Mouse (Mus musculus) small intestine, adult 2 months (tissue): ENCODE data around the gene Clcn3. TPM values are rescaled to one million over a fixed set of nuclear protein-coding genes. Genes with fewer than 3 reads are reported as not detected.

Experiments
- H3K27ac ChIP-seq: fragments of 200-500 bp; 2 replicates; pipeline ENCODE4 v1.5.1; 2012; ENCODE audit warnings: low read depth, low read length, control low read depth, inconsistent platforms; ENCODE audit not compliant: insufficient read depth
- H3K27me3 ChIP-seq: fragments of 200-500 bp; 2 replicates; pipeline ENCODE4 v1.6.1; 2012; ENCODE audit warnings: mild to moderate bottlenecking, moderate library complexity, low read length, inconsistent platforms; ENCODE audit not compliant: control insufficient read depth, insufficient read depth
- H3K36me3 ChIP-seq: fragments of 200-500 bp; 2 replicates; pipeline ENCODE4 v1.6.1; 2012; ENCODE audit warnings: mild to moderate bottlenecking, low read length, control low read depth, inconsistent platforms; ENCODE audit not compliant: control insufficient read depth, insufficient read depth
- H3K4me1 ChIP-seq: fragments of 200-500 bp; 2 replicates; pipeline ENCODE4 v1.6.1; 2012; ENCODE audit warnings: low read length, inconsistent platforms, mixed read lengths; ENCODE audit not compliant: control insufficient read depth, insufficient read depth, insufficient read length
- H3K4me3 ChIP-seq: fragments of 200-500 bp; 2 replicates; pipeline ENCODE4 v1.5.1; 2012; ENCODE audit warnings: low read depth, mild to moderate bottlenecking, control low read depth, inconsistent platforms, low read length, moderate library complexity
- CTCF ChIP-seq: fragments of 200-500 bp; IDR thresholded peaks from 2 replicates; pipeline ENCODE4 v1.5.1; 2012; ENCODE audit warnings: low read depth, mild to moderate bottlenecking, control low read depth, inconsistent platforms, low read length, moderate library complexity, mixed read lengths; ENCODE audit not compliant: insufficient replicate concordance, insufficient read length; ENCODE audit errors: extremely low read depth
- POLR2A ChIP-seq: fragments of 200-500 bp; IDR thresholded peaks from 2 replicates; pipeline ENCODE4 v1.6.1; 2012; ENCODE audit warnings: low read depth, mild to moderate bottlenecking, control low read depth, inconsistent platforms, low read length, moderate library complexity
- WGBS: fragments of 180-500 bp; shearing (Covaris S2); methylation state at CpG from one replicate; pipeline ENCODE4 v1.1.7; 2018; 5-methylcytosine and 5-hydroxymethylcytosine counted together
- polyA plus RNA-seq: library from polyadenylated mRNA; depleted of rRNA; stranded (reverse); fragments of >200 nt; gene quantifications from 2 replicates; pipeline ENCODE4 v1.2.3, GENCODE M21; 2012

Gene Clcn3
- polyA plus RNA-seq, 1 experiment, result 9.3 TPM

DNA sequence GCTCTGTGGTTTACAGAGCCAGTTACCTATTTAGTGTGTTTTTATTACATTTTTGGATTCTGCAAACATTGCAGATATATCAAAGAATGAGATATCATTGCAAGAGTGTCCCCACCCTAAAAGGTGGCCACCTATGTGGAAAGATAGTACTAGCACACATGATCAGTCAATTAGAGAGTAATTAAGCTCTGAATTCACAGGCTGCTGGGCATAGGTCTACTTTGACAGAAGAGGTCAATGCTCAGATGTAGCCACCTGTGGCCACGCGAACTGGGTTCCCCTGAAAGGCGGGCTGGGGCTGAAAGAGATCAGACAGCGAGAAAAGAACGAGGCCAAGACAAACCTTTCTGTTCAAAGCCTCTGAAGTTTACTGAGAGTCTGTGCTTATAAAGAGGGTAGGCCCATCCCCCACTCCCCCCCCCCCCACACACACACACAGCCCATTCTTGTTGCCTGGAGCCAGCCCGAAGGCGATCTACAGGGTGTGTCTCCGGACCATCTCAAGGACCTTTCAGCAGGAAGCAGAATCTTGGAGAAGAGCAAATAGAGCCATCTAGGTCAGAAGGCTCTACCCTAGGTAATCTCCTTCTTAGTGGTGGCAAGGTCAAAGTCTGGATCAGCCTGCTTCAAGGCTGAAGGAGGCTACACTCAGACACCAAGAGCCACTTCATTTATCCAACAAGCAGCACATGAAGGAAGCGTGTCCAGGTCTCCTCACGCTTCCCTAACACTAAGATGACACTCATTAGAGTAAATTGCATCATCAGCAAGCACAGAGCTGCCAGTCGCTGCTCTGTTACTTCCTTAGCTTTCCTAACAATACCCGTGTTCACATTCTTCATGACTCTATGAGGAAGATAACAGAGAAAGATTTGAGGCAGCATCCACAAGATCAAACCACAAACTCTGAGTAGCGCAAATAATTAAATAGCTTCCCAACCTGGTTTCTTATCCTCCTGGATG lies 112.6 kb downstream of the Clcn3 start:
- TF ChIP-seq POLR2A, result no peak
- TF ChIP-seq CTCF, result no peak
- 56% methylated on average over 13 of the region's 13 CpGs for WGBS

DNA sequence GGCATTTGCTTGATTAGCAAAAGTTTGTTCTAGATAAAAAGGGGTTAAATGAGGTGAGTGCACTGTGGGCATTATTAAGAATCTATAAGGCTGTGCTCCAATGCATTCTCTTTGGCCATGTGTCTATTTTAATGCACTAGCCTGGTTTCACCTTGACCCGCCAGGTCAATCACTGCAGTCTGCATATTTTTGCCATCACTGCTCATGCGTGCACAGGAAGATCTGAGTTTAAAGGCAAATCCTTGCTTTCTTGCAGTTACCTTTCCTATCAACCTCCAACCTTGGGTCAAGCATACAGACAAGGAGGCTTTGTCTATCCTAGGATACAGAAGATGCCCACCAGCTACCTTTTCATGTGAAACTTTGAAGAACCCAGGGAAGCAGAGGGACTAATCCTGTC lies 113.3 kb downstream of the Clcn3 start:
- no peaks in the 10 kb centered on the region for H3K36me3 ChIP-seq
- H3K27me3 ChIP-seq, result no peaks in the 10 kb centered on the region
- TF ChIP-seq CTCF (no peak), POLR2A (no peak)
- 90% methylated on average over 2 of the region's 2 CpGs for WGBS
- H3K4me3 ChIP-seq, result no peak overlapping the region
- H3K4me1 ChIP-seq, result no peaks in the 10 kb centered on the region
- no peak overlapping the region for H3K27ac ChIP-seq

More for the DNA sequence above, 112.6 kb downstream of the Clcn3 start:
- Histone ChIP-seq H3K4me3 (no peak overlapping the region), H3K27ac (no peak overlapping the region), H3K4me1 (no peaks in the 10 kb centered on the region), H3K27me3 (no peaks in the 10 kb centered on the region), H3K36me3 (no peaks in the 10 kb centered on the region)

DNA sequence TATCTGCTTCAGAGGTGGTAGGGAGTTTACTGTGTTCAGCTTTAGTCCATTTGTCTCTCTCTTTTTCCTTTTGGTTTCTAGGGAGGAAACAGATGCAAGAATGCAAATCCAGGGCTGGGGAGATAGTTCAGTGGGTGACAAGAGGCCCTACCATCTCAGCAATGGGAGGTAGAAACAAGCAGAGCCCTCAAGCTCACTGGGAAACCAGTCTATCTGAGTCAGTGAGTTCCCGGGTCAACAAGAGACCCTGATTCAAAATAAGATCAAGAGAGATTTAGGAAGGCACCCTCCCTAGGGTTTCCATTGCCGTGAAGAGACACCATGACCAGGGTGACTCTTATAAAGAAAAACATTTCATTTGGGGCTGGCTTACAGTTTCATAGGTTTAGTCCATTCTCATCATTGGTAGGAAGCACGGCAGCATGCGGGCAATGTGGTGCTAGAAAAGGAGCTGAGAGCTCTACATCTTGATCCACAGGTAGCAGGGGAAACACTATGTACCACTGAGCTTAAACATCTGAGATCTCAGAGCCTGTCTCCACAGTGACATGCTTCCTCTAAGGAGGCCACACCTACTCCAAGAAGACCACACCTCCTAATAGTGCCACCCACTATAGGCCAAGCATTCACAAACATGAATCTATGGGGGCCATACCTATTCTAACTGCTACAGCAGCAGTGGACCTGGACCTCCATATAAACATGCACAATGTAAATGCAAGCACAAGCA lies 114.7 kb downstream of the Clcn3 start:
- no peak overlapping the region for H3K27ac ChIP-seq
- 91% methylated on average over 4 of the region's 4 CpGs for WGBS
- H3K27me3 ChIP-seq, result no peaks in the 10 kb centered on the region
- no peaks in the 10 kb centered on the region for H3K4me1 ChIP-seq
- no peak for TF ChIP-seq CTCF
- no peak for TF ChIP-seq POLR2A
- H3K4me3 ChIP-seq, result no peak overlapping the region
- H3K36me3 ChIP-seq, result no peaks in the 10 kb centered on the region

DNA sequence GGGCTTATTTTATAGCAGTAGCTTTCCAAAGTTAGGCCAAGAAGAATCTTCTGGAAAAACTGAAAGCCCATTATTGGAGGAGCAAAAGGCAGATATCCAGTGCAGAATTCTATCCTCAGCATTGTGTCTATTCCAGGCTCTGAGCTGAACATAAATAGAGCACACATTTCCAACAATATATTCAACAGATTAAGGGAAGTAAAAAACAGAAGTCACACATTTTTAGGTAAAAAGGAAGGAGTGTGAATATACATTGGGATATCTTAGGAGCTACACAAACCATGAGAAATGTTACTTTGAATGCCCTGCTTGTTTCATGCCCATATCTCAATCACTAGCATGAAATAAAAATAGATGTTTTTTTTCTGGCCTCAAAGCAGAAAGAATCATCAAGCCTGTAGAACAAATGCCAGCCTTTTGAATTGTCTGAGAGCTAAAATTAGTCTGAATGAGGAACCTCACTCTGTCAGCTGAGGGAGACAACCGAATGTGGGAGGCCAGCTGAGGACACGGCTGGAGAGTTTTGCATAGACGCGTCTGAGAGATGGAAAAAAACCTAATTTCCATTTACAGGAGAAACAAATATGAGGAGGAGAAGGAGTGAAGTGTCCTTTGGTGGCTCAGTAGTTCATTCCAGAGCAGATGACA lies 115.5 kb downstream of the Clcn3 start:
- H3K27ac ChIP-seq, result no peak overlapping the region
- no peak for TF ChIP-seq CTCF
- no peak for TF ChIP-seq POLR2A
- H3K4me1 ChIP-seq, result no peaks in the 10 kb centered on the region
- H3K36me3 ChIP-seq, result no peaks in the 10 kb centered on the region
- H3K4me3 ChIP-seq, result no peak overlapping the region
- no peaks in the 10 kb centered on the region for H3K27me3 ChIP-seq
- WGBS, result 53% methylated on average over 4 of the region's 4 CpGs

DNA sequence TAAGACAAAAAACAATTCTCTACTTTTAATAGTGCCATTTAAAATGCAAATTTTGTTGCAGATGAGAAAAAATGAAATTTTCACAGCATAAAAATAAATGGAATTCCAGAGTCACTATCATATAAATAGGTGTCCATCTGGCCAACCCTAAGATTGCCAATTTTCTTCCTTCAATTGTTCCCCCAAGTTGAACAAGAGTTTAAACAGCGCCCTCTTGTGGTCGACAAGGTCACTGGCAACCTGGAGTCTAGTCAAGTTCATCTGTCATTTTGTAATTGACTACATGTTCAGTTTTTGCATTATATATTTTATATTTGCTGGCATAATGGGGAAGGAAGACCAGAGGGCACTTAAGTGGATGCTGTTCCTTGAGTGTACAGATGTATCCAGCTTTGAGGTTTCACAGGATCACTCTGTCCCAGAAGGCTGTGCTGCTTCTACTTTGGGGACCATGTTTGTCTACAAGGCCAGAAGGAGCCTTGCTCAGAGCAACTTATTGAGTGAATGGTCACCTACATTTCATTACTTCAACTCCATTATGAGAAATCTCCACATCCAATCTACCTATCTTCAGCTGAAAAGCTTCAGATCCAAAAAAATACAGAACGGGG lies 117.5 kb downstream of the Clcn3 start:
- no peak overlapping the region for H3K27ac ChIP-seq
- H3K4me3 ChIP-seq, result no peak overlapping the region
- 30% methylated on average over 3 of the region's 3 CpGs for WGBS
- no peaks in the 10 kb centered on the region for H3K36me3 ChIP-seq
- no peaks in the 10 kb centered on the region for H3K4me1 ChIP-seq
- no peak for TF ChIP-seq CTCF
- TF ChIP-seq POLR2A, result no peak
- no peaks in the 10 kb centered on the region for H3K27me3 ChIP-seq

DNA sequence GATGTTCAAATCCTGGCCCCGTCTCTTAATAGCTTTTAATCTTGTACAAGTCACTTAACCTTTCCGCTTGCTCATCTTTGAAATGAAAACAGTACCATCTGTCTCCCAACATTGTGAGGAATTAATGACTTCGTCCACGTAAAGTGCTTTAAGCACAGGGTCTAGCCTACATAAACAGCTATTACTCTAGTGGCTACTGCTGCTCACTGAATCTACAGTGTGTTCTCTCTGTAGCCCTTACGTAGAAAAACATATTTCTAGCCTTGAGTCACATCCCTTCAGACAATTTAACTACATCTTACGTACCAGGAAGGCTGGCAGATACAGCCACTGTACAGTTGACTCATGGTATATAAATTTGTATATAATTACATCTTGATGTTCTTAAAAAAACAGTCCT lies 118.2 kb downstream of the Clcn3 start:
- Histone ChIP-seq H3K27ac (no peak overlapping the region), H3K4me1 (no peaks in the 10 kb centered on the region), H3K36me3 (no peaks in the 10 kb centered on the region), H3K4me3 (no peak overlapping the region), H3K27me3 (no peaks in the 10 kb centered on the region)
- WGBS, result 82% methylated on average over 6 of the region's 6 CpGs
- TF ChIP-seq CTCF (no peak), POLR2A (no peak)
